Mouse (Mus musculus): ENCODE results near the gene Supt3. TPM values are rescaled to one million over a fixed set of nuclear protein-coding genes. Genes with fewer than 3 reads are reported as not detected.
A peak's percentile ranks its signal among the peaks of the same experiment; 100 is the strongest.

Gene Supt3
- 10 to 100 TPM in 1 of 2 experiments, 1 to 10 TPM in 1; 9.3 to 12.7 TPM for total RNA-seq (2021)
- long read RNA-seq, experiment 1, transcript Supt3-201 (12 exons, 1,508 nt): major isoform, 5 of 6 reads
- long read RNA-seq, experiment 1, partial matches to known transcripts: 0 of 6 reads
- long read RNA-seq, experiment 1, other reads (novel, unspliced or antisense): 1 of 6 reads
- long read RNA-seq, experiment 2, partial matches to known transcripts: 0 of 4 reads
- long read RNA-seq, experiment 2, other reads (novel, unspliced or antisense): 3 of 4 reads

- peak; percentile 99 for DNase-seq
Measured at GRCm38 (mm10) chr17:44776738-44777270, at the start of gene Supt3. Supt3 (plus strand) TSS chr17:44777152.

GRCm38 (mm10) chr17:44727675-44728074 lies 49.3 kb upstream of the Supt3 start:
- DNase-seq: no peak

GRCm38 (mm10) chr17:44728464-44728863 lies 48.5 kb upstream of the Supt3 start:
- no peak for DNase-seq

GRCm38 (mm10) chr17:44733544-44734310 lies 43.2 kb upstream of the Supt3 start:
- peak; percentile 11 for DNase-seq

- DNase-seq: peak; percentile 56
Measured at GRCm38 (mm10) chr17:44734501-44735222, 42.3 kb upstream of the Supt3 start.

- DNase-seq: peak; percentile 23
Measured at GRCm38 (mm10) chr17:44735223-44735990, 41.5 kb upstream of the Supt3 start.

- DNase-seq: peak; percentile 76
Measured at GRCm38 (mm10) chr17:44735991-44736561, 40.9 kb upstream of the Supt3 start.

- DNase-seq: no peak
Measured at GRCm38 (mm10) chr17:44737275-44738120, 39.5 kb upstream of the Supt3 start.

- DNase-seq: no peak
Measured at GRCm38 (mm10) chr17:44738121-44738637, 38.8 kb upstream of the Supt3 start.

GRCm38 (mm10) chr17:44742246-44742645 lies 34.7 kb upstream of the Supt3 start:
- DNase-seq: no peak

GRCm38 (mm10) chr17:44743780-44744179 lies 33.2 kb upstream of the Supt3 start:
- no peak for DNase-seq

- no peak for DNase-seq
Measured at GRCm38 (mm10) chr17:44745378-44745777, 31.6 kb upstream of the Supt3 start.

- DNase-seq: no peak
Measured at GRCm38 (mm10) chr17:44766318-44766717, 10.6 kb upstream of the Supt3 start.

- DNase-seq: no peak
Measured at GRCm38 (mm10) chr17:44766975-44767374, 10.0 kb upstream of the Supt3 start.

GRCm38 (mm10) chr17:44767375-44767774 lies 9.6 kb upstream of the Supt3 start:
- DNase-seq: no peak

GRCm38 (mm10) chr17:44768522-44768921 lies 8.4 kb upstream of the Supt3 start:
- DNase-seq: no peak

GRCm38 (mm10) chr17:44770871-44771270 lies 6.1 kb upstream of the Supt3 start:
- DNase-seq: no peak

GRCm38 (mm10) chr17:44772576-44772975 lies 4.4 kb upstream of the Supt3 start:
- DNase-seq: no peak

- peak; percentile 69 for DNase-seq
Measured at GRCm38 (mm10) chr17:44777337-44777804, 419 bp downstream of the Supt3 start.

- DNase-seq: no peak
Measured at GRCm38 (mm10) chr17:44778141-44778540, 1.2 kb downstream of the Supt3 start.
